Mouse (Mus musculus) heart, adult 2 months (tissue): ENCODE data around the gene Ptger1. TPM values are rescaled to one million over a fixed set of nuclear protein-coding genes. Genes with fewer than 3 reads are reported as not detected.

Source experiments
- DNase-seq, 2 experiments: peaks; one replicate each; pipeline ENCODE4 v3.0.0; 2021
- H3K27ac ChIP-seq: fragments of 200-600 bp; 2 replicates; pipeline ENCODE4 v1.8.1; 2022
- H3K27me3 ChIP-seq: fragments of 200-500 bp; 2 replicates; pipeline ENCODE4 v1.6.1; 2012; ENCODE audit warnings: mild to moderate bottlenecking, low read length, inconsistent platforms, mixed read lengths; ENCODE audit not compliant: control insufficient read depth, insufficient read depth
- H3K36me3 ChIP-seq: fragments of 200-500 bp; 2 replicates; pipeline ENCODE4 v1.6.1; 2012; ENCODE audit warnings: low read length, inconsistent platforms; ENCODE audit not compliant: control insufficient read depth, insufficient read depth
- H3K4me1 ChIP-seq: fragments of 200-500 bp; 2 replicates; pipeline ENCODE4 v1.6.1; 2011; ENCODE audit warnings: low read length; ENCODE audit not compliant: control insufficient read depth, insufficient read depth
- H3K4me3 ChIP-seq: fragments of 200-600 bp; 2 replicates; pipeline ENCODE4 v1.8.1; 2022
- H3K79me2 ChIP-seq: fragments of 200-500 bp; replicated peaks from 2 replicates; pipeline ENCODE4 v1.6.1; 2012; ENCODE audit warnings: mild to moderate bottlenecking, inconsistent platforms, low read length, moderate library complexity, mixed read lengths; ENCODE audit not compliant: control insufficient read depth, insufficient read depth
- H3K9ac ChIP-seq: fragments of 200-500 bp; 2 replicates; pipeline ENCODE4 v1.6.1; 2012; ENCODE audit warnings: low read depth, mild to moderate bottlenecking, control low read depth, inconsistent platforms, low read length, mixed read lengths
- CTCF ChIP-seq: fragments of 200-600 bp; IDR thresholded peaks from 2 replicates; pipeline ENCODE4 v1.8.1; 2022; ENCODE audit warnings: antibody characterized with exemption, mild to moderate bottlenecking, moderate library complexity
- EP300 ChIP-seq: fragments of 200-500 bp; IDR thresholded peaks from 2 replicates; pipeline ENCODE4 v1.6.1; 2011; ENCODE audit warnings: low read depth, low read length, control low read depth; ENCODE audit not compliant: insufficient read depth
- POLR2A ChIP-seq: fragments of 200-500 bp; IDR thresholded peaks from 2 replicates; pipeline ENCODE4 v1.6.1; 2011; ENCODE audit warnings: mild to moderate bottlenecking, low read depth, low read length, control low read depth; ENCODE audit not compliant: insufficient read depth
- whole genome bisulfite sequencing: fragments of 180-500 bp; shearing (Covaris S2); methylation state at CpG from one replicate; pipeline ENCODE4 v1.1.7; 2018; 5-methylcytosine and 5-hydroxymethylcytosine counted together
- intact Hi-C: fragments of 180-260 bp; cut with DNase I; formaldehyde crosslinking; loops from one replicate; pipeline ENCODE4 v1.15.1; 2025
- polyA plus RNA-seq: library from polyadenylated mRNA; depleted of rRNA; stranded (reverse); fragments of >200 nt; gene quantifications from 2 replicates; pipeline ENCODE4 v1.2.3, GENCODE M21; 2012
- total RNA-seq, 2 experiments: library from RNA; stranded (reverse); gene quantifications; 2 replicates each; pipeline ENCODE4 v1.2.3; 2021

Ptger1 gene
- total and polyA plus RNA-seq, 3 experiments: 0.37 to 0.41 (median 0.39) TPM

DNA sequence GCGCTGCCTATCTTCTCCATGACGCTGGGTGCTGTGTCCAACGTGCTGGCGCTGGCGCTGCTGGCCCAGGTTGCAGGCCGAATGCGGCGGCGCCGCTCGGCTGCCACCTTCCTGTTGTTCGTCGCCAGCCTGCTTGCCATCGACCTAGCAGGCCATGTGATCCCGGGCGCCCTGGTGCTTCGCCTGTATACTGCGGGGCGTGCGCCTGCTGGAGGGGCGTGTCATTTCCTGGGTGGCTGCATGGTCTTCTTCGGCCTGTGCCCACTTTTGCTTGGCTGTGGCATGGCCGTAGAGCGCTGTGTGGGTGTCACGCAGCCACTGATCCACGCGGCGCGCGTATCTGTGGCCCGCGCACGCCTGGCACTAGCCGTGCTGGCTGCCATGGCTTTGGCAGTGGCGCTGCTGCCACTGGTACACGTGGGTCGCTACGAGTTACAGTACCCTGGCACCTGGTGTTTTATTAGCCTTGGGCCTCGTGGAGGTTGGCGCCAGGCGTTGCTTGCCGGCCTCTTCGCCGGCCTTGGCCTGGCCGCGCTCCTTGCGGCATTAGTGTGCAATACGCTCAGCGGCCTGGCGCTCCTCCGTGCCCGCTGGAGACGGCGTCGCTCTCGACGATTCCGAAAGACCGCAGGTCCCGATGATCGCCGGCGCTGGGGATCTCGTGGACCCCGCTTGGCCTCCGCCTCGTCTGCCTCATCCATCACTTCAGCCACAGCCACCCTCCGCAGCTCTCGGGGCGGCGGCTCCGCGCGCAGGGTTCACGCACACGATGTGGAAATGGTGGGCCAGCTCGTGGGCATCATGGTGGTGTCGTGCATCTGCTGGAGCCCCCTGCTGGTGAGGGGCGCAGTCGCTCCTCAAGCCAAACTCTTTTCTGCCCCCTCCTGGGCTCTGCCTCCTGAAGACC, 1.8 kb downstream of the Ptger1 start:
- no peaks in the 10 kb centered on the region for H3K79me2 ChIP-seq
- intact Hi-C loops: loop anchor here (5.0 kb wide), 2 partner anchors 69 to 284 kb away; no protein-coding TSS in a partner anchor
- peak; percentile 52 to 61 for DNase-seq
- H3K9ac ChIP-seq: no peak overlapping the region
- peak; percentile 70 for TF ChIP-seq CTCF
- TF ChIP-seq POLR2A: no peak
- TF ChIP-seq EP300: no peak
- H3K27me3 ChIP-seq: no peaks in the 10 kb centered on the region
- H3K36me3 ChIP-seq: no peaks in the 10 kb centered on the region
- H3K4me1 ChIP-seq: peaks cover 8% of the 10 kb centered on the region
- no peak overlapping the region for H3K27ac ChIP-seq
- WGBS: 53% methylated on average over 80 of the region's 80 CpGs
- no peak overlapping the region for H3K4me3 ChIP-seq

DNA sequence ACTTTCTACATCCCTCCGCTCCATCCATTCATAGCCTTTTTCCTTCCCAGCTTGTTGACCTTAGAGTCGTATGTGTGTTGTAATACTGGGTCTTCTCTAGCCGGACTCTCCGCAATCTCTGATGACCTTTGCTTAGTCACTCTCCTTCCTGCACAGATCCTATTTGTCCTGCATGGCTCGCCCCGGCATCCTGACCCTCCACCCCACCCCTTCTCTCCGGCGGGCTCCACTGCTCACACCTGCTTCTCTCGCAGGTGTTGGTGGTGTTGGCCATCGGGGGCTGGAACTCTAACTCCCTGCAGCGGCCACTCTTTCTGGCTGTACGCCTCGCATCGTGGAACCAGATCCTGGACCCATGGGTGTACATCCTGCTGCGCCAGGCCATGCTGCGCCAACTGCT, 2.5 kb downstream of the Ptger1 start:
- Histone ChIP-seq H3K36me3 (no peaks in the 10 kb centered on the region), H3K4me3 (no peak overlapping the region), H3K27ac (no peak overlapping the region), H3K9ac (no peak overlapping the region), H3K79me2 (no peaks in the 10 kb centered on the region), H3K4me1 (peaks cover 8% of the 10 kb centered on the region), H3K27me3 (no peaks in the 10 kb centered on the region)
- intact Hi-C loops: loop anchor here (5.0 kb wide), 2 partner anchors 68 to 283 kb away; no protein-coding TSS in a partner anchor
- no peak for TF ChIP-seq POLR2A
- no peak for TF ChIP-seq EP300
- no peak for TF ChIP-seq CTCF
- DNase-seq: no peak
- 89% methylated on average over 16 of the region's 16 CpGs for WGBS

- Histone ChIP-seq H3K36me3 (no peaks in the 10 kb centered on the region), H3K4me1 (no peaks in the 10 kb centered on the region), H3K79me2 (no peaks in the 10 kb centered on the region), H3K9ac (no peak overlapping the region), H3K27ac (no peak overlapping the region), H3K4me3 (no peak overlapping the region), H3K27me3 (no peaks in the 10 kb centered on the region)
- TF ChIP-seq EP300 (no peak), CTCF (no peak), POLR2A (no peak)
- no peak for DNase-seq
- intact Hi-C loops: no loop called here
- 36% methylated on average over 5 of the region's 5 CpGs for WGBS
Observed at GRCm38 (mm10) chr8:83672936-83673335, 6.5 kb downstream of the Ptger1 start.

DNA sequence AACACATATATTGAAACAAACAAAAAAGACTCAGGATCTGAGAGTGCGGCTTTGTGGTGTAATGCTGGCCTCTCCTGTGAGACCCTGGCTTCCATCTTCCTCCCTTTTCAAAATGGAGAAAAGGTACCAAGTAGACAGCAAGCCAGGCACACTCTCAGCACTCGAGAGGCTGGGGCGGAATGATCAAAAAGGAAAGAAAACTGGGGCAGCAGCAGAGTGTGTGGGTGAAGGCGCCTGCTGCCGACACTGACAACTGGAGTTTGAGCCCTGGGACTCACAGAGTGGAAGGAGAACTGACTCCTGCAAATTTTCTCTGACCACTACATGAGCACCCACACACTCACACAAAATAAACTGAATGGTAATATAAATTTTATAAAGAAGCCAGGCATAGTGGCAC, 8.0 kb downstream of the Ptger1 start:
- no peaks in the 10 kb centered on the region for H3K27me3 ChIP-seq
- H3K79me2 ChIP-seq: no peaks in the 10 kb centered on the region
- H3K4me1 ChIP-seq: no peaks in the 10 kb centered on the region
- H3K4me3 ChIP-seq: no peak overlapping the region
- DNase-seq: no peak
- WGBS: 89% methylated on average over 5 of the region's 5 CpGs
- no peaks in the 10 kb centered on the region for H3K36me3 ChIP-seq
- TF ChIP-seq EP300 (no peak), POLR2A (no peak), CTCF (no peak)
- no peak overlapping the region for H3K27ac ChIP-seq
- H3K9ac ChIP-seq: no peak overlapping the region
- intact Hi-C loops: no loop called here

DNA sequence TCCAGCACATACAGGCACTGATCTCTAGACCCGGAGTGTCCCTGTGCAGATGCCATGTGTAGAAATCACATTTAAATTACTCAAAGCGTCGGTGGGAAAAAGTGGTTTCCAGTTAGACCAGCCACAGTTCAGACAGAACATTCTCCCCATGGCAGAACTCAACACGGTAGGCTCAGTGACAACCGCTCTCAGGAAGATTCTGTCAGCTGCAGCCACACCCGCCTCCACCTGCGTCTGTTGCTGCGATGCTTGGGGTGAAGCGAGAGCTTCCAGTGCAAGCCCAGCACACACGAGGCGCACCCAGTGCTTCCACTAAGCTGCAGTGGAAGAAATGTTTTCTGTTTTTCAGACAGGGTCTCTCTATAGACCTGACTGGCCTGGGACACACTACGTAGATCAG, 13.4 kb downstream of the Ptger1 start:
- no peak for DNase-seq
- H3K9ac ChIP-seq: no peak overlapping the region
- no peaks in the 10 kb centered on the region for H3K36me3 ChIP-seq
- no peaks in the 10 kb centered on the region for H3K4me1 ChIP-seq
- intact Hi-C loops: no loop called here
- TF ChIP-seq CTCF (no peak), EP300 (no peak), POLR2A (no peak)
- no peak overlapping the region for H3K4me3 ChIP-seq
- no peaks in the 10 kb centered on the region for H3K27me3 ChIP-seq
- H3K79me2 ChIP-seq: no peaks in the 10 kb centered on the region
- no peak overlapping the region for H3K27ac ChIP-seq
- WGBS: 92% methylated on average over 12 of the region's 12 CpGs

DNA sequence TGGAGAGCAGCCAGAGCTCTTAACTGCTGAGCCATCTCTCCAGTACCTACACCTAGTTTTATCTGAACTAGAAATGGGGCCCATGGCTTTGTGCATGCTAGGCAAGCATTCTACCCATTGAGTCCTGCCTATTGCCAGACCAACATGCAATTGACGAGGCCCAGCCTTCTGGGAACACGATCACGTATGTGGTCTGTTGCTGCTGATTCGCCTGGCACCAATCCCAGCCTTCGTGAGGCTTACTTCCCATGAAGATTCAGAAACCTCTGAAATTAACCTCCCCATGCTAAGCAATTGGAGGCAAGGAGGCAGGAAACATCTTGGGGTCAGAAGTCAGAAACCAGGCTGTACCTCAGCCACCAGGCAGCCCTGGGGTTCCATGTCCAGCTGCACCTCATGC, 14.1 kb downstream of the Ptger1 start:
- Histone ChIP-seq H3K4me3 (no peak overlapping the region), H3K27ac (no peak overlapping the region), H3K27me3 (no peaks in the 10 kb centered on the region), H3K4me1 (no peaks in the 10 kb centered on the region), H3K9ac (no peak overlapping the region), H3K36me3 (no peaks in the 10 kb centered on the region), H3K79me2 (no peaks in the 10 kb centered on the region)
- no peak for TF ChIP-seq POLR2A
- TF ChIP-seq EP300: no peak
- TF ChIP-seq CTCF: no peak
- WGBS: 59% methylated on average over 5 of the region's 5 CpGs
- intact Hi-C loops: no loop called here
- DNase-seq: no peak
